Mouse (Mus musculus) stomach, embryonic 14.5 days (tissue): ENCODE data around the gene Olfr630. TPM values are rescaled to one million over a fixed set of nuclear protein-coding genes. Genes with fewer than 3 reads are reported as not detected.
"Not testable (repeated sequence)": the region's sequence is repeated elsewhere in the genome, so short reads cannot be mapped to it uniquely, and the experiment has no call there.

Experiments
- ATAC-seq: fragments of 200-750 bp; cut with Nextera tagmentation; 2 replicates; pipeline ENCODE4 v1.8.0; 2017; ENCODE audit warnings: low read depth, moderate TSS enrichment; ENCODE audit not compliant: insufficient number of reproducible peaks, insufficient read depth, low FRiP score
- H3K27ac ChIP-seq: fragments of 300-500 bp; sonication (generic); 2 replicates; pipeline ENCODE4 v1.5.1; 2014; ENCODE audit warnings: mild to moderate bottlenecking, low read length, moderate library complexity, mixed read lengths
- H3K27me3 ChIP-seq: fragments of 300-500 bp; sonication (generic); 2 replicates; pipeline ENCODE4 v1.6.1; 2014; ENCODE audit warnings: low read length, control low read depth, mixed read lengths; ENCODE audit not compliant: control insufficient read depth, insufficient read depth
- H3K36me3 ChIP-seq: fragments of 300-500 bp; sonication (generic); 2 replicates; pipeline ENCODE4 v1.6.1; 2014; ENCODE audit warnings: mild to moderate bottlenecking, control low read depth, low read length, moderate library complexity, mixed read lengths; ENCODE audit not compliant: control insufficient read depth, insufficient read depth
- H3K4me1 ChIP-seq: fragments of 300-500 bp; sonication (generic); 2 replicates; pipeline ENCODE4 v1.6.1; 2014; ENCODE audit warnings: low read length, control low read depth, mixed read lengths; ENCODE audit not compliant: control insufficient read depth, insufficient read depth
- H3K4me2 ChIP-seq: fragments of 300-500 bp; sonication (generic); replicated peaks from 2 replicates; pipeline ENCODE4 v1.6.1; 2014; ENCODE audit warnings: low read depth, low read length, control low read depth
- H3K4me3 ChIP-seq: fragments of 300-500 bp; sonication (generic); 2 replicates; pipeline ENCODE4 v1.5.1; 2014; ENCODE audit warnings: low read depth, low read length, control low read depth
- H3K9ac ChIP-seq: fragments of 300-500 bp; sonication (generic); replicated peaks from 2 replicates; pipeline ENCODE4 v1.6.1; 2014; ENCODE audit warnings: low read depth, mild to moderate bottlenecking, control low read depth, low read length, moderate library complexity, mixed read lengths
- H3K9me3 ChIP-seq: fragments of 300-500 bp; sonication (generic); 2 replicates; pipeline ENCODE4 v1.6.1; 2016; ENCODE audit warnings: low read depth, low read length, control low read depth; ENCODE audit not compliant: control insufficient read depth
- WGBS: fragments of 180-500 bp; shearing (Covaris S2); extraction: QIAGEN DNeasy Blood & Tissue Kit; methylation state at CpG from one replicate; pipeline ENCODE4 v1.1.7; 2014; 5-methylcytosine and 5-hydroxymethylcytosine counted together
- polyA plus RNA-seq: library from polyadenylated mRNA; unstranded; fragments of >200 nt; fragmentation: Nextera tagmentation; extraction: Ambion mirVana; gene quantifications from 2 replicates; pipeline ENCODE4 v1.2.1, GENCODE M21; 2014

Gene Olfr630
- polyA plus RNA-seq, 1 experiment from 2014 or later: not detected

DNA sequence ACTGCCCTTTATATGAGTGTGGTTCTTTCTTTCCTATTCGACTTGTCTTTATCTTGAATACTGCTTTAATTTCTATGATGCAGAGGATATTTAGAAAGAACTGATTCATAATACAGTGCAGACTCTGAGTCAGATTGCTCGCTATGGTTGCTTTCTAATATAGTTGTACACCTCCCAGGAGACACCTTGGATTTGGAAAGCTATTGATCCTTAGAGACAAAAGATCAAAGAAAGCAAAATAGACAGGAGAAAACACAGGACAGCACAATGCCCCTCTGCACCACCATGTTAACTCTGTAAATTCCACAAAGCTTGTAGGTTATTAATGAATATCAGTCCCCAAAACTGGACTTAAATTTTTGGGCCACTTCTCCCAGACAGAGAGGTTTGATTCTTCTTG is 12.3 kb downstream of the Olfr630 start, which contains the start of gene Olfr629:
Gene Olfr629 (minus strand): TSS at position 101 of the 400 bp plus-strand sequence.
- Histone ChIP-seq H3K27me3 (no peaks in the 10 kb centered on the region), H3K4me1 (no peaks in the 10 kb centered on the region), H3K27ac (no peak within 1 kb of the TSS), H3K36me3 (no peaks in the 10 kb centered on the region), H3K9ac (no peak within 1 kb of the TSS), H3K4me3 (no peak within 1 kb of the TSS), H3K9me3 (no peaks in the 10 kb centered on the region), H3K4me2 (no peak within 1 kb of the TSS)
- ATAC-seq: no peak
- 77% methylated on average over 2 of the region's 2 CpGs for WGBS

GRCm38 (mm10) chr7:103730074-103730473 is 27.1 kb downstream of the Olfr630 start, which contains the start of gene Olfr628:
TSS of gene Olfr628 (plus strand) at chr7:103730374.
- Histone ChIP-seq H3K4me3 (no peak within 1 kb of the TSS), H3K36me3 (no peaks in the 10 kb centered on the region), H3K4me1 (no peaks in the 10 kb centered on the region), H3K27me3 (no peaks in the 10 kb centered on the region), H3K9ac (no peak within 1 kb of the TSS), H3K27ac (no peak within 1 kb of the TSS), H3K9me3 (no peaks in the 10 kb centered on the region), H3K4me2 (no peak within 1 kb of the TSS)
- 79% methylated on average over 1 of the region's 1 CpGs for WGBS
- ATAC-seq: no peak

- H3K4me1 ChIP-seq, H3K9ac ChIP-seq, H3K27me3 ChIP-seq, H3K4me3 ChIP-seq, ATAC-seq, H3K4me2 ChIP-seq, H3K36me3 ChIP-seq, H3K9me3 ChIP-seq, H3K27ac ChIP-seq: not testable (repeated sequence)
- 95% methylated on average over 1 of the region's 1 CpGs for WGBS
These were observed 40.7 kb downstream of the Olfr630 start for GRCm38 (mm10) chr7:103716398-103716797.

GRCm38 (mm10) chr7:103714371-103714770 is 42.8 kb downstream of the Olfr630 start, which contains the start of gene Olfr243:
TSS of gene Olfr243 (plus strand) at chr7:103714671.
- Histone ChIP-seq H3K4me3 (no peak within 1 kb of the TSS), H3K4me2 (no peak within 1 kb of the TSS), H3K27ac (no peak within 1 kb of the TSS), H3K36me3 (no peaks in the 10 kb centered on the region), H3K27me3 (no peaks in the 10 kb centered on the region), H3K9ac (no peak within 1 kb of the TSS), H3K9me3 (no peaks in the 10 kb centered on the region), H3K4me1 (no peaks in the 10 kb centered on the region)
- no peak for ATAC-seq

GRCm38 (mm10) chr7:103712024-103712423 is 45.1 kb downstream of the Olfr630 start:
- Histone ChIP-seq H3K4me1 (no peaks in the 10 kb centered on the region), H3K36me3 (no peaks in the 10 kb centered on the region), H3K27ac (no peak overlapping the region), H3K4me2 (no peak overlapping the region), H3K4me3 (no peak overlapping the region), H3K9me3 (no peaks in the 10 kb centered on the region), H3K9ac (no peak overlapping the region), H3K27me3 (no peaks in the 10 kb centered on the region)
- no peak for ATAC-seq
- WGBS: 29% methylated on average over 2 of the region's 2 CpGs

Other genes with a start within 250 kb of the Olfr630 start
- gene Olfr610, start 245.2 kb downstream of the Olfr630 start, polyA plus RNA-seq: not detected in 2 replicates
- gene Olfr611, start 236.5 kb downstream of the Olfr630 start, polyA plus RNA-seq: not detected in 2 replicates
- not detected in 2 replicates for gene Olfr612, start 214.6 kb downstream of the Olfr630 start, polyA plus RNA-seq
- gene Olfr613, start 209.3 kb downstream of the Olfr630 start, polyA plus RNA-seq: not detected in 2 replicates
- not detected in 2 replicates for gene Olfr615, start 201.3 kb downstream of the Olfr630 start, polyA plus RNA-seq
- gene Olfr616, start 188.2 kb downstream of the Olfr630 start, polyA plus RNA-seq: not detected in 2 replicates
- gene Olfr617, start 184.3 kb downstream of the Olfr630 start, polyA plus RNA-seq: not detected in 2 replicates
- not detected in 2 replicates for gene Olfr618, start 167.2 kb downstream of the Olfr630 start, polyA plus RNA-seq
- not detected in 2 replicates for gene Olfr619, start 156.8 kb downstream of the Olfr630 start, polyA plus RNA-seq
- gene Olfr620, start 144.8 kb downstream of the Olfr630 start, polyA plus RNA-seq: not detected in 2 replicates
- not detected in 2 replicates for gene Olfr622, start 114.6 kb downstream of the Olfr630 start, polyA plus RNA-seq
- not detected in 2 replicates for gene Olfr623, start 93.6 kb downstream of the Olfr630 start, polyA plus RNA-seq
- gene Olfr624, start 86.1 kb downstream of the Olfr630 start, polyA plus RNA-seq: 0.04 TPM in 1 of 2 replicates, not detected in the other
- gene Olfr625-ps1, start 74.6 kb downstream of the Olfr630 start, polyA plus RNA-seq: not detected in 2 replicates
- not detected in 2 replicates for gene Olfr243, start 42.7 kb downstream of the Olfr630 start, polyA plus RNA-seq
- not detected in 2 replicates for gene Olfr628, start 27.0 kb downstream of the Olfr630 start, polyA plus RNA-seq
- gene Olfr629, start 12.4 kb downstream of the Olfr630 start, polyA plus RNA-seq: not detected in 2 replicates
- not detected in 2 replicates for gene Olfr69, start 14.3 kb upstream of the Olfr630 start, polyA plus RNA-seq
- gene Olfr68, start 22.4 kb upstream of the Olfr630 start, polyA plus RNA-seq: not detected in 2 replicates
- not detected in 2 replicates for gene Olfr67, start 34.5 kb upstream of the Olfr630 start, polyA plus RNA-seq
- gene Hbb-bt, start 56.7 kb upstream of the Olfr630 start, polyA plus RNA-seq: 1,564 and 1,619 TPM in 2 replicates
- gene Hbb-bs, start 70.8 kb upstream of the Olfr630 start, polyA plus RNA-seq: 3,670 and 3,888 TPM in 2 replicates
- not detected in 2 replicates for gene Hbb-bh2, start 83.2 kb upstream of the Olfr630 start, polyA plus RNA-seq
- gene Hbb-bh1, start 85.8 kb upstream of the Olfr630 start, polyA plus RNA-seq: 2.9 and 6.2 TPM in 2 replicates
- gene Hbb-y, start 95.9 kb upstream of the Olfr630 start, polyA plus RNA-seq: 616 and 882 TPM in 2 replicates
- not detected in 2 replicates for gene Olfr66, start 128.9 kb upstream of the Olfr630 start, polyA plus RNA-seq
- gene Olfr64, start 137.2 kb upstream of the Olfr630 start, polyA plus RNA-seq: not detected in 2 replicates
- gene Olfr65, start 146.2 kb upstream of the Olfr630 start, polyA plus RNA-seq: not detected in 2 replicates
- not detected in 2 replicates for gene Olfr631, start 171.5 kb upstream of the Olfr630 start, polyA plus RNA-seq
- not detected in 2 replicates for gene Olfr632, start 177.0 kb upstream of the Olfr630 start, polyA plus RNA-seq
- gene Olfr633, start 187.1 kb upstream of the Olfr630 start, polyA plus RNA-seq: not detected in 2 replicates
- not detected in 2 replicates for gene Olfr635, start 213.8 kb upstream of the Olfr630 start, polyA plus RNA-seq
- gene Olfr638, start 241.4 kb upstream of the Olfr630 start, polyA plus RNA-seq: not detected in 2 replicates